ENCODE assay signal across 8 mouse cellular contexts in the genomic region with DNA sequence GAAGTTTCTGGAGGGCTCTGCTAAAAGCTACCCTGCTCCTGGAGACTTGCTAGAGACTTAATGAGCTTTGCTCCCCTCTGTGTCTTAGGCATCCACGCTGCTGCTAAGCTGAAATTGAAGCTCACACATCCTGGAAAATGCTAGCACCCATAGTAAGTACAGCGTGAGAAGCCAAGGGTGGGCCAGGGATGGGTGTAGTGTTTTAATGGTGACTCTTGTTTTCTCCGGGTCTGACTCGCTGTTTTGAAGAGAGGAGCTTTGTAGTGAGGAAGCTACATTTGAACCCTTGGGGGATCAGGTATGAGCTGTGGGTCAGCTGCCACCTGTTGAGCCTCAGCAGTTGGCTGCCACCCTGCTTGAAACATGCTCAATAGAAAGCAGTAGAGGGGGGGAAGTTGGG. TPM values are rescaled to one million over a fixed set of nuclear protein-coding genes. Genes with fewer than 3 reads are reported as not detected.
DNase-seq lines count a peak whose midpoint lies in the region; ATAC-seq and TF ChIP-seq lines count a peak whose summit lies in the region.

No protein-coding gene starts in this region.

- H3K36me3 ChIP-seq in heart, embryonic 10.5 days: peaks cover 4% of the 10 kb centered on the region; the same call in 1 of the 2 replicates
- no peaks in the 10 kb centered on the region for H3K36me3 ChIP-seq in heart, postnatal 0 days (replicated peaks; ENCODE audit: control insufficient read depth, insufficient read depth, low read length)
- H3K36me3 ChIP-seq in megakaryocyte, embryonic 14.5 days (replicated peaks; ENCODE audit: low read length): peaks cover 37% of the 10 kb centered on the region

- TF ChIP-seq POLR2A in bone marrow macrophage, adult 2 months (IDR thresholded peaks at IDR 0.05; ENCODE audit: borderline replicate concordance, low read depth, low read length): no peak

- H3K27ac ChIP-seq in heart, embryonic 10.5 days: peak overlapping the region; percentile 89
- no peak overlapping the region for H3K27ac ChIP-seq in bone marrow macrophage, adult 2 months (ENCODE audit: insufficient read depth, low read depth, low read length)
- H3K27ac ChIP-seq in heart, postnatal 0 days (ENCODE audit: low read depth): peak overlapping the region; percentile 85

- TF ChIP-seq CTCF in bone marrow macrophage, adult 2 months (IDR thresholded peaks at IDR 0.05; ENCODE audit: low read depth, low read length): no peak
- no peak for TF ChIP-seq CTCF in heart, postnatal 0 days (IDR thresholded peaks at IDR 0.05; ENCODE audit: low read depth)

- peaks cover 20% of the 10 kb centered on the region for H3K4me1 ChIP-seq in heart, embryonic 10.5 days
- H3K4me1 ChIP-seq in bone marrow macrophage, adult 2 months (ENCODE audit: control insufficient read depth, insufficient read depth, low read length): 0 out of 2 replicates have a peak, but pooled peaks cover 4% of the 10 kb centered on the region
- H3K4me1 ChIP-seq in heart, postnatal 0 days (ENCODE audit: control insufficient read depth, insufficient read depth): peaks cover 7% of the 10 kb centered on the region; the same call in 1 of the 2 replicates
- peaks cover 71% of the 10 kb centered on the region for H3K4me1 ChIP-seq in megakaryocyte, embryonic 14.5 days

- no peaks in the 10 kb centered on the region for H3K9me3 ChIP-seq in heart, embryonic 10.5 days
- no peaks in the 10 kb centered on the region for H3K9me3 ChIP-seq in heart, postnatal 0 days (replicated peaks; ENCODE audit: control insufficient read depth, low read length)
- no peaks in the 10 kb centered on the region for H3K9me3 ChIP-seq in megakaryocyte, embryonic 14.5 days

- 5% methylated on average over 4 of the region's 4 CpGs for WGBS in heart, embryonic 10.5 days
- 1% methylated on average over 4 of the region's 4 CpGs for whole genome bisulfite sequencing in heart, postnatal 0 days

- H3K4me2 ChIP-seq in heart, postnatal 0 days (ENCODE audit: low read depth, low read length): peak overlapping the region; percentile 65

- peak; percentile 28 for ATAC-seq in heart, postnatal 0 days (ENCODE audit: insufficient read depth, low read depth)

- H3K4me3 ChIP-seq in heart, embryonic 10.5 days: peak overlapping the region; percentile 76
- H3K4me3 ChIP-seq in bone marrow macrophage, adult 2 months (ENCODE audit: insufficient read depth, low read length): peak overlapping the region; percentile 62
- peak overlapping the region; percentile 71 for H3K4me3 ChIP-seq in heart, postnatal 0 days (ENCODE audit: low read depth, low read length)
- H3K4me3 ChIP-seq in megakaryocyte, embryonic 14.5 days (replicated peaks): peak overlapping the region; percentile 98

- no peak for DNase-seq in heart, embryonic 10.5 days (ENCODE audit: low spot score)
- no peak for DNase-seq in heart, postnatal 4 days
- no peak for DNase-seq in heart, postnatal 0 days (ENCODE audit: low spot score)
- no peak for DNase-seq in cerebellum, postnatal 14 days
- no peak for DNase-seq in frontal cortex, postnatal 10 days (ENCODE audit: low spot score in 2 of 2)
- DNase-seq in ovary, adult 18-20 months (ENCODE audit: low spot score): no peak

- peak overlapping the region; percentile 62 for H3K9ac ChIP-seq in heart, postnatal 0 days (replicated peaks; ENCODE audit: low read depth, low read length)

- no peaks in the 10 kb centered on the region for H3K27me3 ChIP-seq in heart, embryonic 10.5 days (ENCODE audit: insufficient read depth, poor library complexity, severe bottlenecking)
- no peaks in the 10 kb centered on the region for H3K27me3 ChIP-seq in heart, postnatal 0 days (ENCODE audit: control insufficient read depth, insufficient read depth, low read length)
- no peaks in the 10 kb centered on the region for H3K27me3 ChIP-seq in megakaryocyte, embryonic 14.5 days (replicated peaks)

- no peak for TF ChIP-seq EP300 in heart, postnatal 0 days (IDR thresholded peaks at IDR 0.05; ENCODE audit: low read depth)

RNA-seq across cellular contexts. Expression of gene Pla2g16, which starts 0.6 kb away (rescaled TPM):
- 15.9 and 30.8 TPM in 2 replicates for polyA plus RNA-seq in heart, embryonic 10.5 days (2016; fragmentation: Nextera tagmentation; extraction: Ambion mirVana)
- total RNA-seq in heart, postnatal 4 days (2021): 10 to 100 TPM; 81.0 to 81.1 TPM
- 5.4 and 5.7 TPM in 2 replicates for polyA plus RNA-seq in bone marrow macrophage, adult 2 months (2012; ENCODE audit: insufficient read depth, insufficient read length, missing spikeins)
- 41.6 and 45.6 TPM in 2 replicates for total RNA-seq in heart, postnatal 0 days (2014; rRNA removed; ENCODE audit: low replicate concordance)
- 69.2 and 74.1 TPM in 2 replicates for polyA plus RNA-seq in heart, postnatal 0 days (2015; fragmentation: Nextera tagmentation; extraction: Ambion mirVana)
- polyA plus RNA-seq in megakaryocyte, embryonic 14.5 days (2012; ENCODE audit: insufficient read depth, low replicate concordance): 2.8 and 11.1 TPM in 2 replicates

RNA-seq across cellular contexts. Expression of gene Lgals12, which starts 49.1 kb away (rescaled TPM):
- 0.06 TPM in 1 of 2 replicates, not detected in the other for polyA plus RNA-seq in heart, embryonic 10.5 days (2016; fragmentation: Nextera tagmentation; extraction: Ambion mirVana)
- under 1 TPM; 0.36 to 0.41 TPM for total RNA-seq in heart, postnatal 4 days (2021)
- not detected in 2 replicates for polyA plus RNA-seq in bone marrow macrophage, adult 2 months (2012; ENCODE audit: insufficient read depth, insufficient read length, missing spikeins)
- not detected in 2 replicates for total RNA-seq in heart, postnatal 0 days (2014; rRNA removed; ENCODE audit: low replicate concordance)
- 0.04 and 0.05 TPM in 2 replicates for polyA plus RNA-seq in heart, postnatal 0 days (2015; fragmentation: Nextera tagmentation; extraction: Ambion mirVana)
- polyA plus RNA-seq in megakaryocyte, embryonic 14.5 days (2012; ENCODE audit: insufficient read depth, low replicate concordance): not detected in 2 replicates

RNA-seq across cellular contexts. Expression of gene Hrasls5, which starts 54.5 kb away (rescaled TPM):
- not detected in 2 replicates for polyA plus RNA-seq in heart, embryonic 10.5 days (2016; fragmentation: Nextera tagmentation; extraction: Ambion mirVana)
- not detected for total RNA-seq in heart, postnatal 4 days (2021)
- polyA plus RNA-seq in bone marrow macrophage, adult 2 months (2012; ENCODE audit: insufficient read depth, insufficient read length, missing spikeins): not detected in 2 replicates
- not detected in 2 replicates for total RNA-seq in heart, postnatal 0 days (2014; rRNA removed; ENCODE audit: low replicate concordance)
- not detected in 2 replicates for polyA plus RNA-seq in heart, postnatal 0 days (2015; fragmentation: Nextera tagmentation; extraction: Ambion mirVana)
- polyA plus RNA-seq in megakaryocyte, embryonic 14.5 days (2012; ENCODE audit: insufficient read depth, low replicate concordance): 0.26 TPM in 1 of 2 replicates, not detected in the other
